Mouse (Mus musculus): ENCODE data around the gene Irx4.

GRCm38 (mm10) chr13:73269251-73269650, 9.0 kb downstream of the Irx4 start:
- no peak for TF ChIP-seq POLR2A (IDR thresholded peaks at IDR 0.05; ENCODE audit: extremely low read depth, insufficient read depth, low read length)
- TF ChIP-seq CTCF (IDR thresholded peaks at IDR 0.05; ENCODE audit: extremely low read depth, insufficient read depth, low read length): no peak

Data from cortical plate, adult 2 months (tissue).